Mouse (Mus musculus) MEL (cell line): Measurements from ENCODE around the gene Rcbtb2. TPM values are rescaled to one million over a fixed set of nuclear protein-coding genes. Genes with fewer than 3 reads are reported as not detected.

Source experiments
- DNase-seq: peaks from one replicate; pipeline ENCODE4 v3.0.0; 2011; ENCODE audit warnings: low read depth, low spot score
- H3K27ac ChIP-seq: 2 replicates; pipeline ENCODE4 v1.5.1; 2012; ENCODE audit warnings: low read depth, mild to moderate bottlenecking, control low read depth, low read length, moderate library complexity; ENCODE audit not compliant: control insufficient read depth
- H3K27me3 ChIP-seq, 2 experiments: fragments of 150-350 bp in 1 of 2; sonication (generic) in 1 of 2; 2 replicates each; pipeline ENCODE4 v1.6.1; 2012; ENCODE audit warnings: low read length in 2 of 2, mild to moderate bottlenecking in 2 of 2, improper control_type of control experiment in 1 of 2, moderate library complexity in 1 of 2; ENCODE audit not compliant: insufficient read depth in 2 of 2, control insufficient read depth in 1 of 2
- H3K36me3 ChIP-seq, 2 experiments: 2 replicates each; pipeline ENCODE4 v1.6.1; 2012 to 2014; ENCODE audit warnings: low read length in 2 of 2, improper control_type of control experiment in 1 of 2, inconsistent platforms in 1 of 2, mild to moderate bottlenecking in 1 of 2; ENCODE audit not compliant: insufficient read depth in 2 of 2, control insufficient read depth in 1 of 2
- H3K4me1 ChIP-seq, 2 experiments: fragments of 150-350 bp in 1 of 2; sonication (generic) in 1 of 2; 2 replicates each; pipeline ENCODE4 v1.6.1; 2012; ENCODE audit warnings: low read length in 2 of 2, improper control_type of control experiment in 1 of 2, mild to moderate bottlenecking in 1 of 2; ENCODE audit not compliant: insufficient read depth in 2 of 2, control insufficient read depth in 1 of 2
- H3K4me3 ChIP-seq, 2 experiments: fragments of 150-350 bp in 1 of 2; sonication (generic) in 1 of 2; 2 replicates each; pipeline ENCODE4 v1.5.1; 2012; ENCODE audit warnings: low read depth in 2 of 2, low read length in 2 of 2, mild to moderate bottlenecking in 2 of 2, moderate library complexity in 2 of 2, control low read depth in 1 of 2, improper control_type of control experiment in 1 of 2; ENCODE audit not compliant: control insufficient read depth in 1 of 2, insufficient read depth in 1 of 2
- H3K79me2 ChIP-seq: 2 replicates; pipeline ENCODE4 v1.6.1; 2012; ENCODE audit warnings: mild to moderate bottlenecking, low read length, moderate library complexity; ENCODE audit not compliant: control insufficient read depth, poor library complexity, insufficient read depth
- H3K9ac ChIP-seq: 2 replicates; pipeline ENCODE4 v1.6.1; 2012; ENCODE audit warnings: low read depth, mild to moderate bottlenecking, control low read depth, low read length, moderate library complexity; ENCODE audit not compliant: control insufficient read depth, poor library complexity, severe bottlenecking
- H3K9me3 ChIP-seq: fragments of 150-350 bp; sonication (generic); replicated peaks from 2 replicates; pipeline ENCODE4 v1.6.1; 2012; ENCODE audit warnings: mild to moderate bottlenecking, low read length, improper control_type of control experiment, moderate library complexity; ENCODE audit not compliant: insufficient read depth
- BHLHE40 ChIP-seq: IDR thresholded peaks from 2 replicates; pipeline ENCODE4 v1.6.1; 2012; ENCODE audit warnings: low read depth, mild to moderate bottlenecking, inconsistent platforms, low read length, improper control_type of control experiment, borderline replicate concordance
- E2F4 ChIP-seq: IDR thresholded peaks from 2 replicates; pipeline ENCODE4 v1.6.1; 2011; ENCODE audit warnings: low read depth, low read length, improper control_type of control experiment, borderline replicate concordance
- ELF1 ChIP-seq: IDR thresholded peaks from 2 replicates; pipeline ENCODE4 v1.6.1; 2014; ENCODE audit warnings: low read depth, mild to moderate bottlenecking, inconsistent platforms, low read length, improper control_type of control experiment, moderate library complexity
- EP300 ChIP-seq, 2 experiments: IDR thresholded peaks; 2 replicates each; pipeline ENCODE4 v1.6.1; 2011; ENCODE audit warnings: improper control_type of control experiment in 2 of 2, low read length in 2 of 2, low read depth in 1 of 2, mild to moderate bottlenecking in 1 of 2
- ETS1 ChIP-seq: IDR thresholded peaks from 2 replicates; pipeline ENCODE4 v1.6.1; 2012; ENCODE audit warnings: low read depth, mild to moderate bottlenecking, inconsistent platforms, low read length, improper control_type of control experiment, moderate library complexity
- GATA1 ChIP-seq: IDR thresholded peaks from 2 replicates; pipeline ENCODE4 v1.6.1; 2011; ENCODE audit warnings: low read depth, low read length, improper control_type of control experiment
- KAT2A ChIP-seq: conservative IDR thresholded peaks from 2 replicates; pipeline ENCODE4 v1.6.1; 2012; ENCODE audit warnings: low read depth, low read length, improper control_type of control experiment, inconsistent platforms
- MAFK ChIP-seq: IDR thresholded peaks from 2 replicates; pipeline ENCODE4 v1.6.1; 2011; ENCODE audit warnings: low read depth, mild to moderate bottlenecking, low read length, improper control_type of control experiment, borderline replicate concordance
- MAX ChIP-seq: IDR thresholded peaks from 2 replicates; pipeline ENCODE4 v1.6.1; 2011; ENCODE audit warnings: low read length, improper control_type of control experiment
- MEF2A ChIP-seq: IDR thresholded peaks from 2 replicates; pipeline ENCODE4 v1.6.1; 2014; ENCODE audit warnings: low read depth, mild to moderate bottlenecking, inconsistent platforms, low read length, improper control_type of control experiment; ENCODE audit not compliant: poor library complexity, insufficient replicate concordance, severe bottlenecking; ENCODE audit errors: extremely low read depth
- MYC ChIP-seq: IDR thresholded peaks from 2 replicates; pipeline ENCODE4 v1.6.1; 2011; ENCODE audit warnings: low read depth, mild to moderate bottlenecking, low read length, improper control_type of control experiment, moderate library complexity
- NELFE ChIP-seq: IDR thresholded peaks from 2 replicates; pipeline ENCODE4 v1.6.1; 2011; ENCODE audit warnings: low read depth, low read length, improper control_type of control experiment
- POLR2AphosphoS5 ChIP-seq: IDR thresholded peaks from 2 replicates; pipeline ENCODE4 v1.6.1; 2012; ENCODE audit warnings: low read depth, borderline replicate concordance, mild to moderate bottlenecking, inconsistent platforms, low read length, moderate library complexity, mixed read lengths
- RAD21 ChIP-seq: IDR thresholded peaks from 2 replicates; pipeline ENCODE4 v1.6.1; 2011; ENCODE audit warnings: mild to moderate bottlenecking, low read depth, low read length, improper control_type of control experiment
- SMC3 ChIP-seq: IDR thresholded peaks from 2 replicates; pipeline ENCODE4 v1.6.1; 2011; ENCODE audit warnings: low read depth, low read length, improper control_type of control experiment
- TBP ChIP-seq: IDR thresholded peaks from 2 replicates; pipeline ENCODE4 v1.8.0; 2011; ENCODE audit warnings: low read depth, low read length, improper control_type of control experiment
- UBTF ChIP-seq: IDR thresholded peaks from 2 replicates; pipeline ENCODE4 v1.6.1; 2012; ENCODE audit warnings: low read depth, mild to moderate bottlenecking, inconsistent platforms, low read length, improper control_type of control experiment, moderate library complexity, borderline replicate concordance; ENCODE audit not compliant: insufficient read depth
- USF1 ChIP-seq: IDR thresholded peaks from 2 replicates; pipeline ENCODE4 v1.6.1; 2014; ENCODE audit warnings: low read depth, mild to moderate bottlenecking, inconsistent platforms, low read length, improper control_type of control experiment, moderate library complexity
- ZMIZ1 ChIP-seq: IDR thresholded peaks from 2 replicates; pipeline ENCODE4 v1.6.1; 2012; ENCODE audit warnings: low read depth, mild to moderate bottlenecking, inconsistent platforms, low read length, improper control_type of control experiment, moderate library complexity
- ZNF384 ChIP-seq: IDR thresholded peaks from 2 replicates; pipeline ENCODE4 v1.6.1; 2012; ENCODE audit warnings: low read depth, mild to moderate bottlenecking, inconsistent platforms, low read length, improper control_type of control experiment
- polyA plus RNA-seq, 2 experiments: library from polyadenylated mRNA; stranded (reverse) in 1 of 2; unstranded in 1 of 2; fragments of >175 nt in 1 of 2; fragments of >200 nt in 1 of 2; gene quantifications; 2 replicates each; pipeline versions ENCODE4 v1.2.1 to v1.2.4; 2012; ENCODE audit warnings: low replicate concordance in 2 of 2, low read depth in 1 of 2; ENCODE audit not compliant: insufficient read length in 2 of 2, insufficient read depth in 1 of 2, missing spikeins in 1 of 2
- total RNA-seq: library from RNA; depleted of rRNA; stranded (reverse); fragments of 300-350 nt; gene quantifications from 2 replicates; pipeline ENCODE4 v1.2.3, GENCODE M21; 2012

The Rcbtb2 gene
- total and polyA plus RNA-seq, 3 experiments = 8.6 to 13.8 TPM; not detected in 1

- no peak for TF ChIP-seq ZNF384
These were observed 115.8 kb downstream of the Rcbtb2 start (continued) for GRCm38 (mm10) chr14:73238498-73239250.

DNA sequence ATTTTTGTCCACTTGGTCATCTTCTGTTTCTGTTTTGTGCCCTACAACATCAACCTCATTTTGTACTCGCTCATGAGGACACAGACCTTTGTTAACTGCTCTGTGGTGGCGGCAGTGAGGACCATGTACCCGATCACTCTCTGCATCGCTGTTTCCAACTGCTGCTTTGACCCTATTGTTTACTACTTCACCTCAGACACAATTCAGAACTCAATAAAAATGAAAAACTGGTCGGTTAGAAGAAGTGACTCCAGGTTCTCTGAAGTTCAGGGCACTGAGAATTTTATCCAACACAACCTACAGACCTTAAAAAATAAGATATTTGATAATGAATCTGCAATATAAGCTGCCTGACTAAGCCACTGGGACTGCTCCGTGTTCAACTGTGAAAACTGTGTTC lies 116.5 kb downstream of the Rcbtb2 start:
- H3K27me3 ChIP-seq = no peaks in the 10 kb centered on the region
- no peak for TF ChIP-seq NELFE
- no peak for TF ChIP-seq RAD21
- no peak for TF ChIP-seq USF1
- TF ChIP-seq MEF2A = no peak
- TF ChIP-seq UBTF = no peak
- TF ChIP-seq MAFK = no peak
- TF ChIP-seq E2F4 = no peak
- TF ChIP-seq MYC = no peak
- no peak for TF ChIP-seq KAT2A
- no peak for TF ChIP-seq GATA1
- no peak for TF ChIP-seq POLR2AphosphoS5
- no peak for TF ChIP-seq ETS1
- TF ChIP-seq MAX = no peak
- TF ChIP-seq BHLHE40 = no peak
- no peak for TF ChIP-seq ZMIZ1
- TF ChIP-seq SMC3 = no peak
- TF ChIP-seq TBP = no peak
- TF ChIP-seq EP300 (IDR thresholded peaks at IDR 0.05; ENCODE audit: low read depth in 1 of 2, low read length in 2 of 2) = no peak
- no peak for TF ChIP-seq ELF1
- no peak for DNase-seq
- no peaks in the 10 kb centered on the region for H3K4me1 ChIP-seq
- H3K27ac ChIP-seq = no peak overlapping the region
- peaks cover 0 to 2% of the 10 kb centered on the region in 2 experiments; a peak in 1 of 4 replicates for H3K36me3 ChIP-seq
- H3K9me3 ChIP-seq = no peaks in the 10 kb centered on the region
- H3K4me3 ChIP-seq = no peak overlapping the region
- no peak overlapping the region for H3K9ac ChIP-seq
- no peaks in the 10 kb centered on the region for H3K79me2 ChIP-seq
